Mouse (Mus musculus) olfactory bulb, adult 2 months (tissue): ENCODE measurements around the gene Cacna2d2.
A peak's percentile ranks its signal among the peaks of the same experiment; 100 is the strongest.

Experiments used
- CTCF ChIP-seq: fragments of 200-500 bp; IDR thresholded peaks from 2 replicates; pipeline ENCODE4 v1.5.1; 2012; ENCODE audit warnings: low read depth, mild to moderate bottlenecking, low read length, moderate library complexity; ENCODE audit not compliant: insufficient read depth
- POLR2A ChIP-seq: fragments of 200-500 bp; IDR thresholded peaks from 2 replicates; pipeline ENCODE4 v1.6.1; 2012; ENCODE audit warnings: mild to moderate bottlenecking, low read depth, low read length, moderate library complexity; ENCODE audit not compliant: insufficient read depth

- TF ChIP-seq CTCF (0 out of 2 replicates have a peak, but pooled peaks have one; percentile 10), POLR2A (no peak)
These were observed 108.9 kb downstream of the Cacna2d2 start for GRCm38 (mm10) chr9:107508266-107508665.
